Mouse (Mus musculus): ENCODE measurements at regions not wholly inside any gene's neighbourhood (a gene's known extent, or its start where the extent isn't known, plus 50 kb on each side); places are given as distances from the start of the nearest gene placed in this dataset.
A peak's percentile ranks its signal among the peaks of the same experiment; 100 is the strongest.
"Not testable (repeated sequence)": the region's sequence is repeated elsewhere in the genome, so short reads cannot be mapped to it uniquely, and the experiment has no call there.

DNA sequence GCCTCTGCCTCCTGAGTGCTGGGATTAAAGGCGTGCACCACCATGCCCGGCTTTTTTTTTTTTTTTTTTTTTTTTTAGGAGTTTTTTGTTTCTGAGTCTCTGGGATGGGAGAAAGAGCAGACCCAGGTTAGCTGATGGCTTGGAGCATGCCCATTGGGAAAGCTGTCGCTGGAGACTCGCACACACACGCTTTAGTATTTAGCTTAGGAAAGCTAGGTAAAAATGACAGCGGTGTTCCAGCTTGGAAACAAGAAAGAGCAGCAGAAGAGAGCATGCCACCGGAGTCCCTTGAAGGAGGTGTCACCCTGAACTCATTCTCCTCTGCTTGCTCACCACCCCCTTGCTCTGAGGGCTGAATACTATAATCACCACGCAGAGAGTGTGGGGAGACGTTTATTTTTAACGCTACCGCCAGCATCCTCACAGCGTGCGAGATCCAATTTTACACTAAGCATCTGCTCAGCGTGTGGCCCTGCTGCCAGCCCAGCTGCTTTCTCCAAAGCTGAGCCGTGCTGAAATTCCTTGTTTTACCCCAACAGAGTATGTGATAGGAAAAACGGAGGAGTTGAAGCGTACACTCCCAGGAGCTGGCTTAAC is 95.9 kb upstream of the Map3k1 start:
- DNase-seq (ENCODE audit: low spot score) = no peak

DNA sequence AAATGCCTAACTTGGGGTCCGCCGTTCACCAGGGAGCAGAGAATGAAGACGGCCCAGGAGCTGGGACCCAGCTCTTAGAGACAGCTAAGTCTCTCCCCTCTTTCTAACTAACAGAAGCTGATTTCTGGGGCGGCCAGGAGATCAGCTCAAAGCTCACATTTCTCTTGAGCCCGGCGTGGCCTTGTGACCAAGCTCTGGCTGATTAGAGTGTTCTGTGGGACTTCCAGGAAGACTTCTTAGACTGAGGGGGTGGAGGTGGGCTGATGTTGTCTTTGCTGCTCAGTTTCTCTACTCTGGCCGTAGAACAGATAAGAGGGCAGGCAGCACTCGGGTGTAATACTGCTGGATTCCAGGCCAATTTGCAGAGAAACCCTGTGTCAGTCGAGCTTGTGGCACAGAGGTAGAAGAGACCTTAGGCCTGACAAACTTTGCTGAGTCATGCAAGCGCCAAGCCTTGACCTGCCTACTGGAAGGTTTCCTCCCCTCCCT is 96.5 kb upstream of the Map3k1 start:
- DNase-seq (ENCODE audit: low spot score) = peak; percentile 41

DNA sequence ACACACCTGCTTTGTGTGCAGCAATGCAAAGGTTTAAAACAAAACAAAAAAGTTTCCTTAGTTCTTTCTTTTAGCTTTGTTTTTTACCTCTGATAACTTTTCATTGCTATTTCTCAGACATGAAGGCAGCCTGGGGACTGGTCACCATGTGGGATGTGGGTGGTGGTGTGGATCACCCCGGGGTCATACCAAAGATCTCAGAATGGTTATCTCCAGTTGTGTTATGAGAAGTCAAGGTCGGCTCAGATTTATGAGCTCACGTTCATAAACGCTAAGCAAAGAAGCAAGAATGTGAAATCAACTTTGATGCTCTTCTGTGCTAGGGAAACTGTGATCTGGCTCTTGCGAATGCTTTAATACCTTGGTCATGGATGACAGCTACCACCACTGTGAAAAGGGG is 102.3 kb upstream of the Map3k1 start:
- DNase-seq (ENCODE audit: low spot score) = no peak

DNA sequence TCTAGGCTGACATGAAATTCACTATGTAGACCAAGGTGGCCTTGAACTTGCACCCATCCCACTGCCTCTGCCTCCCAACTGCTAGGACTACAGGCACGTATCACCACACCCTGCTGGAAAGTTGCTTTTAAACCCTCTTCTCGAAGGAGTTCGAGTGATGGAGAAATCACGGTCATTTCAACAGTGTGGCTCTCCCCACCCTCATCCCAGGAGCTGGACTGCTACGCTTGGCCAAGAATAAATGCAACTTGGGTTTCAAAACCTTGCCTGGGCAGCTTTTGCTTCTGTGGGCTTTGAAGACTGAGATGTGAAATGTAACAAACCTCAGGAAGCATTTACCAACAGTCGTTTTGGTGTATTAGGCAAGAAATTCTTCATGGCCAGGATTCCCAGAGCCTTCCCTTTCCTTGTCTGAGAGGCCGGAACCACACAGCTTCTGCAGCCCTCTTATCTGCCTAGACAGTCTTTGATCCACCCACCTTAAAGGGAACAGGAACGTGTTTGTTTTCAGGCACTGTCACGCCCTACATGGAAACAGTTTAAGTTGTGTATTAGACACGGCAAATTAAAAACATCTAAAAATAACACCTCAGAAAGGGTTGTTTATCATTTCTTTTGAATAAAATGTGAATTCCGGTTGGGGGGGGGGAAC is 103.0 kb upstream of the Map3k1 start:
- no peak for DNase-seq (ENCODE audit: low spot score)

DNA sequence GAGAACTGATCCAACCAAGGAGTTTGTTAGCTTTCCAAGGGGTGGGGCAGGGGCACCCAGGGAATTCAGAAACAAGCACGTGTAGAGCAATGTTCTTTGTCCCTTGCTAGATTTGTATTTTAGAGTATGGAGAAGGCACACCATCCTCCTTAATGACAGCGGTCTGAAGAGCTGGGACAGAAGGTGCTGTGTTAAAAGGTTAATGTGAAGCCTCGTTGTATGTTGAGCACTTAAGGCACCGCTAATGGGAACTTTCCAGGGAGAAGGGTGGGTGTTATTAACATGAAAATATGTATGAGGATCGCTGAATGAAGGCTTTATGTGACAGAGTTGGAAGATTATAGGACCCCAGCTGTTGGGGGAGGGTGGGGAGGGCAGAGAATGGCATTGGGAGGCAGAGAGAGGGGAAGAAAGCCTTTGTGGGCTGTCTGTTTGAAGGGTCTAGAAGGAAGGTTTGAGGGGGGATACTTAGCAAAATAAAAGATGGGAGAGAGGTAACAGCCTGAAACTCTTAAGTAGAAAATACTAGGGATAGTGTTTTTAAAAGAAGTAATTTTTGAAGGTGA is 105.6 kb upstream of the Map3k1 start:
- DNase-seq (ENCODE audit: low spot score) = no peak

DNA sequence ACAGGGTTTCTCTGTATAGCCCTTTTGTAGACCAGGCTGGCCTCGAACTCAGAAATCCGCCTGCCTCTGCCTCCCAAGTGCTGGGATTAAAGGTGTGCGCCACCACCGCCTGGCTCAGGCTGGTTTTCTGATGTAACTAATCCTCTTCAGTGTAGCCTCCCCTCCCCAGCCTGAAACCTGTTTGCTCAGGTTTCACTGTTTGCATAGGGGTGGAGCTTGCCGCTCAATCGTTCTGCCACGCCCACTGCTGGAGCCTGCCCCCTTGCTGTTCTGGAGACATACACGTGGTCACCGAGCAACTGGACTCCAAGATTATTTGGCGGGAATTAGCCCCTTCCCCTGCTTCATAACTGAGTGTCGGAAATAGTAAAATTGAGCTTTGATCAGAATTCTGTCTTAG is 110.6 kb upstream of the Map3k1 start:
- not testable (repeated sequence) for DNase-seq (ENCODE audit: low spot score)

DNA sequence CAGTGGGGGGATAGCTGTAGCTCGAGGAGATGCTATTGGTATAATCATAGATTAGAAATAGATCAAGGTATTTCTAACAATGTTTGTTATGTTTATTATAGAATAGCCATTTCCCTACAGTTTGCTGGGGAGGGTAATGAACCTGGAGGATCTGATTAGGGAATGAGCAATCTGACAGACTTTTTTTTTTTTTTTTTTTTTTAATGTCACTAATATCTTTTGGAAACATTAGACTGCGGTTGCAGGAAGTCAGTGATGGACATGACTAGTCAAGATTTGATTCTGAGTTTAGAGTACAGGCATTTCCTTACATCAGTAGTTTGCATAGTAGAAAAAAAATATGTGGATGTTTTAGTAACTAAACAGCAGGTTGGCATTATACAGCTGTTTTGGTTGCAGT is 111.7 kb upstream of the Map3k1 start:
- no peak for DNase-seq (ENCODE audit: low spot score)

DNA sequence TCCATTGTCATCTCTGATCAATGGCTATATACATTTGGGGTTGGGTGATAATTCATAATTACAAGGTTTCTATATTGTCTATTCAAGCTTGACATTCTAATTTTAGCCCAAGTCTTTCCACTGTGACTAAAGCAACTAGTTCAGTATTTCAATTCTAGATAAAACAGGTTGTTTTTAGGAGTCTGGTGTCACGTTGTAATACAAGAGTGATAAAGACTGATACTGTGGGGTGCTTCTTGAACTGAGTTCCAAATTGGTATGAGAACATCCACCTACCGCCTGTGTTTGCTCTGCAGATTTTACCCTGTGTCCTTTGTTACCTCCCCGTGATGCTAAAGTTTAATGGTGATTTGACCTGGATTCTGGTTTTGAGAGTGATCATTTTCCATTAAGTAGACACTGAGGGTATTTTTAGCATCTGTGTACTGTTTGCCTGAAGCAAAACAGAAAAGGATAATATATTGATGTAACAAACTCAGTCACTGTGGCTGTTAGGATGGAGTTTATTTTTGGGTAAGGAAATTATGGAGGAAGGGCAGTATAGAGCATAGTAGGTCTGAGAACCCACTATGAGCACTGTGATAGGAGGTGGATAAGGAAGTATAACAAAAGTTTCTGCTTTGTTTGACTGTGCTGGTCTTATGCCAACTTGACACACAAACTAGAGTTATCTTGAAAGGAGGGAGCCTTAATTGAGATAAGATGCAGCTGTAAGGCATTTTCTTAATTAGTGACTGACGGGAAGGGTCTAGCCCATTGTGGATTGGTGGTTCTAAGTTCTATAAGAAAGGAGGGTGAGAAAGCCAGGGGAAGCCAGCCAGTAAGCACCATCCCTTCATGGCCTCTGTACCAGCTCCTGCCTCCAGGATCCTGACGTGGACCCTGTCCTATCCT is 112.6 kb upstream of the Map3k1 start:
- no peak for DNase-seq (ENCODE audit: low spot score)

DNA sequence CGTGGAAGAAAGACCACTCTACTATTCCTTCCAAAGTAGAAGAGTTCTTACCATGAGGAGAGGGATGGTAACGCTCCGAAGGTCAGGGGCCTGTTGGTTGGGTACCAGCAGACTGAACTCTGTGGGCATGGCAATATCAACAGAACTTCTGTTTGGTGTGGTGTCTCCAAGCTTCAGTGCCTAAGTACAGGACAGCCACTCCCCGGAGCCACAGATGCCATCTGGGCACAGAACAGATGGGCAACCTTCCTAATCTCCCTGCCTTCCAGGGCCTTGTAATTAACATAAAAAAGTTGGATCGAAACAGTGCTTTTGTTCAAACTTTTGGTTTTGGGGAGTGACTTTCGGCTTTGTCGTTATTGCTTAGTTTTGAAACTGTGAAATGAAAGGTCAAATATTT is 116.6 kb upstream of the Map3k1 start:
- no peak for DNase-seq (ENCODE audit: low spot score)

DNA sequence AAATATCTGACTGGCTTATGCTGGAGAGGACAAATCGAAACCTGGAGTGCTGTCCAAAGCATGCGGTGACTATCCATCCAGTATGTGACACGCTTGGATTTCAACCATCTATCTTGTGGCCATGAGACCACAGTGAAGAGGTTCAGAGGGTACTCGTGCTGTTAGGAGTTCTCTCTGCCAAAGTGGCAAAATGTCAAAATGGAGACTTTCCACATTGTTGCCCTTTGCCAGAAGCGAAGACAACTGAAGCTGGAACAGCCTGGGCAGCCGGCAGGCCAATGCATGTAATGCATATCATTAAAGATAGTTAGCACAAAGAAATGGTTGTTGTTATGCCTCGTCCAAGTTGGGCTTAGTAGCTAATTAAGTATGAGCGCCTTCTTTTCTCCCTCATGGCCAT is 118.0 kb upstream of the Map3k1 start:
- DNase-seq (ENCODE audit: low spot score) = no peak

DNA sequence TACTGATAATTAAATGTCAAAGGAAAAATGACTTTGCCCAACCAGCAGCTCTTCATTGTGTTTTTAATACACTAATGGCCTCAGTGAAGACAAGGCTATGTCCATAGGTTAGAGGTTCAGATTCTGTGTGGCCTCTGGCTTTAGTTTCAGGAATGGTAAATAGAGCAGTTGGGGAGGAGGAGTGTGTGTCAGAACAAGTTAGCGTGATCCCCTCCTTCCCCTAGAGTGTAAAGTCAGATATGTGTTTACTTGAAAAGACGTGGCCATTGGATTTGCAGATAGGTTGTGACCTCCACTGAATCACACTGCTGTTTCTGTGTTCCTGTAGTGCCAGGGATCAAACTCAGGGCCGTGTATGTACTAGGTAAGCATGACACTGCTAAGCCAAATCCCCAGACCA is 118.7 kb upstream of the Map3k1 start:
- DNase-seq (ENCODE audit: low spot score) = no peak

DNA sequence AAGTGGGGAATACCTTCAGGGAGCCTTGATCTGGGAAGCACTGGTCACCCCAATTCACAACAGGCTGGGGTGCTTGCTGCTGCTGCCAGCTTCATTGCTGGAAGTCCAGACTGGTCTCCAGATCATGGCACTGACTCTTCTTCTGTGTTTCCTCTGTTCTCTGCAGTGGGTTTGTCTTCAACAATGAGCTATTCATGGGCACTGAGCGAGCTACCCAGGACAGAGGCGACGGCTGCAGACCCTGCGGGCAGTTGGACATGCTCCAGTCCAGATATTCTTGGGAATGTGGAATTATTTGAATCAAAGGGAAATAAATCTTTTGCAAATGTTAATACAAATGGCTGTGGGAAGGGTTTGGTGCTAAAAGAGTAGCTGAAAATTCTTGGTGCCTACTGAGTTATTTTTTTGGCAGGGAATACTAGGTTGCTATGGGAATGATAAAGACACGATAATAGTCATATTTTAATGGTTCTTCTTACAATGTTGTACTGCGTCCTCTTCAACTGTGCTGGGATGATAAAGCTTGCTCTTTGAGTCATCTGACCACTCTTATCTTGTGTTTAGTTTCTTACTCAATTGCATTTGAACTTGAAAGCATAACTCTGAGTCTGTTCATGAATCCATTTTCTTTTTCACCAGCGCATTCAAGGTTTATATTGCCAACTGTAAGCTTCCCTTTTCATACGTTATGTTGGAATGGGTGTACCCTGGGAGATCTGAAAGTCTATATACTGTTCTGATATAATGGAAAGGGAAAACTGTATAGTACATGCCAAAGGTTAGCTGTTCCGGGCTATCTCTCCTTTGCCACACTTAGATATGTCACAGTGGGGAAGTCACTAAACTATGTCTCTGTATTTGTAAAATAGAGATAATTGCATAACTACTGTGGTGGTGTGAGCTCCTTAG is 120.1 kb upstream of the Map3k1 start:
- DNase-seq (ENCODE audit: low spot score) = no peak

DNA sequence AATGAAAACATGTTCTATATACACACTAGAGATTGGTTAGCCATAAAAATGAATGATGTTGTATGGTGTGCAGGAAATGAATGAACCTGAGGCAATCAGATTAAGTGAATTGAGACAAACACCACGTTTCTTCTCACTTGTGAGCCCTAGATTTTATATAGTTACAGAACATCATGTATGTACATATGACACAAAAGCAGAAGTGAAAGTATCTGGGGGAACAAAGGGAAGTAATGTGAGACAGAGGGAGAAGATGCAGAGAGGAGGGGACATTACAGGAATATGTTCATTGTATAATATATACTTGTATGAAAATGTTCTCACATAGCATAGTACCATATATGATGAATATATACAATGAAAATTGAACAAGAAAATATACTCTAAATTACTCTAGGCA is 121.1 kb upstream of the Map3k1 start:
- no peak for DNase-seq (ENCODE audit: low spot score)

DNA sequence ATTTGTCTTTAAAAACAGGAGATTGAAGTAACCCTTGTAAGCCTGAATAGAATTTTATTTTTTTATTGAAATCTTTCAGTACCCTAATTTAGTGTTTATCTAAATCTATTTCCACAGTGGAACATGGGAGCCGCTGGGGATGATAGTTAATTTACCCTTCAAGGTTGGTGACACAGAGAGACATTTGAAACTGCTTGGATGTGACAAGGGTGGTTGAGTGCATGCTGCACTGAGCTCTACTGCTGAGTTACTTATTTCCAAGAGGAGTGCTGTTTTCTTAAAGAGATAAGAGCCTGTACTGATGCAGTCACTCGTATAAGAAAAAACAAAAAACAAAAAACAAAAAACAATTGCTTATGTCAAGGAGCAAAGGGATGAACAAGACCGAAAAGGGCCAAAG is 123.7 kb upstream of the Map3k1 start:
- DNase-seq (ENCODE audit: low spot score) = no peak

DNA sequence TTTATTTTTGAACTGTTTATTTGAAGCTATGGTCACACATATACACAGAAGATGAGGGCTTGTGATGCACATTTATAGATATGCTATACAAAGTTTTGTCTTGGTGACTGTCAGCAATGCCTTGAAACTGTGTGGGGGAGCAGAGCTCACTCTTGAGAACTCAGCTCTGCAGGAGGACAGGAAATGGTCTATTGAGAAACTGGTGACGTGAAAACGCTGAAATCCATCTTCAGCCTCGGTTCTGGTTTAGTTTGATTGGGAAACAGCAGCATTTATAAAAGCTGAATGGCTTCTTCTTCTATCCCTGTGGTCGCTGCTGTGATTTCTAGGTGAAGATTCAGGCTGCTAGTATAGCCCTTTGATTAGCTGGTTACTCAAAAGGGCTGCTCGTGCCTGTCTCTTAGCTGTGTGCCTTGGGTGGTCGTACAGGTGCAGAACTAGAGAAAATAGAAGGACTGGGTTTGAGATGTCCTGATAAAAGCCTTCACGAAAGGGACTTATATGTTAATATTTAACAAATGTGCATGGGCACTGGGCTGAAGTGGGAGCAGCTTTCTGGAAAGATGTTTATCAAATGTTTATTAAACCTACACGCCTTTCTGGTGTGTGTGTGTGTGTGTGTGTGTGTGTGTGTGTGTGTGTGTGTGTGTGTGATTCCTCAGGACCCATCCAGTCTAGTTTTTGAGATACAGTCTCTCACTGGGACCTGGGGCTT is 124.9 kb upstream of the Map3k1 start:
- DNase-seq (ENCODE audit: low spot score) = no peak

DNA sequence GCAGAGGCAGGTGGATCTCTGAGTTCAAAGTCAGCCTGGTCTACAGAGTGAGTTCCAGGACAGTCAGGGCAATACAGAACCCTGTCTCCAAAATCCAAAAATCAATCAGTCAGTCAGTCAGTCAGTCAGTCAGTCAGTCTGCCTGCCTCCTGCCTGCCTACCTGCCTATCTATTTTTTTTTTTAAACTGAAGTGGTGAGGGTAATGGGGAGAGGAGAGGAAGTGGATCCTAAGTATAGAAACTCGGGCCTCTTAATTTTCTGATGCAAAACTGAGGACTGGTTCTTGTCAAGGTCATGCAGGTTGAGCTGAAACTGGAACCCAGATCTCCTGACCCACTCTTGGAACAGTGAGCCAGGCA is 126.9 kb upstream of the Map3k1 start:
- no peak for DNase-seq (ENCODE audit: low spot score)

DNA sequence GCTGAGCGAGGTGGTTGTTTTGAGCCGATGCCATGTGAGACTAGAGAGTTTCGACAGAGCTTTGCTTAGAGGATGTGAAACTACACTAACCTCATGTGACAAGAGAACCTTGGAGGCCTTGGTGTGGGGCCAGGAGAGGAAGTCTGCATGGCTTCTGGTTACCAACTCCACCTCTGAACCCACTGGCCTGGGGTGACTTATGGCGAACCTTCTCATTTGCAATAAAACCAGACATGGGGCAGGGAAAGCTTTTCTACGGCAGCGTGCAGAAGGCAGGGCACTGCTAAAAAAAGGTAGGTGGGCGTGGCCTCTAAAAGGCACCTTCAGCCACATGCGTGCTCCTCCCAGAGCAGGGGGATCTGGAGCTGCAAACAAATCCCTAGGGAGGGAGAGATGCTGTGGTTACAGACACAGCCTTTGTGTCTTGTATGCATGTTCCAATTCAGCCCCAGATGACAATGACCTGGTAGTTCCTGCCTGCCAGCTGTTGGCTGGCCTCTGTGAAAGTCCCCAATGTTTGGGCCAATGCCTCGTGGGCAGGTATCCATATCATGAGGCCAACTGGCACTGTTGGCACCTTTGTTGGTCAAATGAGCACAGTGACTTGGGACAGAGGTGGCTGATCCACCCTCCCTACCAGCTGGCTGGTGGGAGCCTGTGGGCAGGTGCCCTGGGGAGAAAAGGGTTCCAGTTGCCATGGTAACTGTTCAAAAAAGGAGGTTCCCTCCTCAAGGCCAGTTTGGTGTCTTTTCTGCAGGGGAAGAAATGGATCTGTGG is 127.5 kb upstream of the Map3k1 start:
- DNase-seq (ENCODE audit: low spot score) = no peak

DNA sequence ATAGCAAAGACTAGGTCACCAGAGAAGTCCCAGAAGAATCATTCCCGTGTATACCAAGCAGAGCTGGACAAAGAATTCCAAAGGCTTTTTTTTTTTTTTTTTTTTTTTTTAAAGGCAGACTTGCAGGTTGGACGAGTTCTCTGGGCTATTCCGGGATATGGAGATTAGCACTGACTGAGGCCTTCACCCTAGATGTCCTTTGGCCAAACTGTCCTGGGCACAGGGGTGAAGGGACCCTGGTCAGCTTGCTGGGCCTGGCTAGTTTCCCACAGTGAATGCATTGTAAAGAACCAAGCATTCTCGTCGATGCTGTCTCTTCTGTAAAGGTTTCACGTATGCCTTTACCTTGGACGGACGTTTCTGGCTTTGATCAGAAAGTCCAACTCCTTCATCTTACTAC is 128.2 kb upstream of the Map3k1 start:
- DNase-seq (ENCODE audit: low spot score) = no peak

DNA sequence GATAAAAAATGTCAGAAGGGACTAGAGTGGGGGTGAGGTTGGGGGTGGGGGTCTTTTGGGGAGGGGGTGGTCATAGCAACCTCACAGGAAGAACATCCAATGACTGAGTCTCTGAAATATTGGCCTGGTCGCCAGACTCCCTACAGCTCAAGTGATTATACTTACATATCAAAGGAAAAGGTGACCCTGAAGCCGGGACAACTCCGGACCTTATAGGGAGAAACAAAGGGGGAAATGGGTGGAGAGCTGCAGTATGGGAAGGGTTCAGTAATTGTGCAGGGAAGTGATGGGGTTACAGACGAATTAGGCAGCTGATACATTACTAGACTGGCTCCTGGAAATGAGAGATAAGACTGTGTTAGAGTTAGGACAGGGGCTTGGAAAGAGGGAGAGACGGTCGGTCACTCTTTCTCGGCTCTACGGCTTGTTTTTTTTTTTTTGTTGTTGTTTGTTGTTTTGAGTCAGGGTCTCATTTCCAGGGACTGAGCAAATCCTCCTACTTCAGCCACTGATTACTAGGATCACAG is 130.2 kb upstream of the Map3k1 start:
- no peak for DNase-seq (ENCODE audit: low spot score)

DNA sequence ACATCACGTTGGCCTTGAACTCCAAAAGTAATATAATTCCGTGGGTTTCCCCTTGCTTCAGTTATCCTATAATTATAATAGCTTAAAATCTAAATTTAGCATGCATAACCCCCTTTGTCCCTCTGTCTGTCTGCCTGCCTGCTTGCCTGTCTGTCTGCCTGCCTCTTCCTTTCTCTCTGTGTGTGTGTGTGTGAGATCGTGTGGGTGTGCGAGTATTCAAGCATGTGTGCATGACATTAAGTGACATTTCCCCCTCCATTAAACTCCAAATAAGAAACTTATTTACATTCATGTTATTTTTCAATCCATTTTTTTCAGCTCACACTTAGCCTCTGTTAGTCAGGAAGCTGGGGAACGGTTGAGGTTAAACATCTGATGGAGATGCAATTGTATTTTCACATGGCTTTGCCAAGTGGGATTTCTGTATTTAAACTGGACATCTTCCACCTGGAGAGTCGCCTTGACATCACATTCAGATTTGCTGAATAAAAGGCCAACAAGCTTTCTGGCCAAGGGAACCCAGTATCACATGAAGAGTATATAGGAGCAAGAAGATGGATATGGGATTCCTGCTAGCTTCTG is 130.8 kb upstream of the Map3k1 start:
- DNase-seq (ENCODE audit: low spot score) = no peak

Measured in urinary bladder, postnatal 25 days (tissue).